Mouse (Mus musculus) heart, postnatal 0 days (tissue): Measurements from ENCODE around the gene Camkmt. TPM values are rescaled to one million over a fixed set of nuclear protein-coding genes. Genes with fewer than 3 reads are reported as not detected.

Experiments used
- ATAC-seq: fragments of 200-750 bp; cut with Nextera tagmentation; 2 replicates; pipeline ENCODE4 v1.8.0; 2017; ENCODE audit warnings: low read depth, moderate number of reproducible peaks, moderate library complexity; ENCODE audit not compliant: insufficient read depth
- DNase-seq: peaks from one replicate; pipeline ENCODE4 v3.0.0-alpha.2; 2016; ENCODE audit warnings: low spot score
- H3K27ac ChIP-seq: fragments of 300-500 bp; sonication (generic); 2 replicates; pipeline ENCODE4 v1.5.1; 2014; ENCODE audit warnings: low read depth, mild to moderate bottlenecking
- H3K27me3 ChIP-seq: fragments of 300-500 bp; sonication (generic); 2 replicates; pipeline ENCODE4 v1.6.1; 2014; ENCODE audit warnings: low read length, mixed read lengths; ENCODE audit not compliant: control insufficient read depth, insufficient read depth
- H3K36me3 ChIP-seq: fragments of 300-500 bp; sonication (generic); replicated peaks from 2 replicates; pipeline ENCODE4 v1.6.1; 2014; ENCODE audit warnings: low read length, mixed read lengths; ENCODE audit not compliant: control insufficient read depth, insufficient read depth
- H3K4me1 ChIP-seq: fragments of 300-500 bp; sonication (generic); 2 replicates; pipeline ENCODE4 v1.6.1; 2014; ENCODE audit warnings: antibody characterized with exemption; ENCODE audit not compliant: control insufficient read depth, insufficient read depth
- H3K4me2 ChIP-seq: fragments of 300-500 bp; sonication (generic); 2 replicates; pipeline ENCODE4 v1.6.1; 2014; ENCODE audit warnings: low read depth, mild to moderate bottlenecking, low read length, moderate library complexity
- H3K4me3 ChIP-seq: fragments of 300-500 bp; sonication (generic); 2 replicates; pipeline ENCODE4 v1.5.1; 2014; ENCODE audit warnings: low read depth, low read length
- H3K9ac ChIP-seq: fragments of 300-500 bp; sonication (generic); replicated peaks from 2 replicates; pipeline ENCODE4 v1.6.1; 2014; ENCODE audit warnings: low read depth, low read length, mixed read lengths
- H3K9me3 ChIP-seq: fragments of 300-500 bp; sonication (generic); replicated peaks from 2 replicates; pipeline ENCODE4 v1.6.1; 2016; ENCODE audit warnings: low read length; ENCODE audit not compliant: control insufficient read depth
- CTCF ChIP-seq: IDR thresholded peaks from 2 replicates; pipeline ENCODE4 v1.5.1; 2016; ENCODE audit warnings: antibody characterized with exemption, control low read depth, low read depth
- EP300 ChIP-seq: IDR thresholded peaks from 2 replicates; pipeline ENCODE4 v1.6.1; 2016; ENCODE audit warnings: antibody characterized with exemption, low read depth
- WGBS: fragments of 180-500 bp; shearing (Covaris S2); extraction: QIAGEN DNeasy Blood & Tissue Kit; methylation state at CpG from one replicate; pipeline ENCODE4 v1.1.7; 2014; 5-methylcytosine and 5-hydroxymethylcytosine counted together
- polyA plus RNA-seq: library from polyadenylated mRNA; unstranded; fragments of >200 nt; fragmentation: Nextera tagmentation; extraction: Ambion mirVana; gene quantifications from 2 replicates; pipeline ENCODE4 v1.2.1, GENCODE M21; 2015
- total RNA-seq: library from RNA; depleted of rRNA; stranded (reverse); fragments of >200 nt; gene quantifications from 2 replicates; pipeline ENCODE4 v1.2.3, GENCODE M21; 2014; ENCODE audit warnings: low replicate concordance

Camkmt gene
- total and polyA plus RNA-seq, 2 experiments from 2014 or later = 1.7 to 3.4 TPM

DNA sequence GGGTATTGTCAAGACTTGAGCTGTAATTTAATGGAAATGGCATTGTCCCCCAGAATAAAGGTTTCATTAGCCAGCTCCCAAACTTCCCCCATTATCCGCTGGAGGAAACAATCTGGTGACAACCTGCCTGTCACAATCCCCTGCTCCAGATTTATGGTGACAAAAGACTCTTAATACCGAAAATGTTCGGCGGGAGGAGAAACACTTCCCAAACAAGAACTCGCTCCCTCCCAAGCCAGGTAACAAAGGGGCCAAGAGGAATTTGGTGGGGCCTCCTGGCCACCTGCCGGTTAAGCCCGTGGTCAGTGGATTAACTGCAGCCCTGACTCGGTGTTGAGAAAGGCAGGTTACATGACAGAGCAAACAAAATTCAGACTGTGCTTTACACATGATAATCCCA is 383.5 kb downstream of the Camkmt start:
- Histone ChIP-seq H3K4me3 (no peak overlapping the region), H3K9ac (no peak overlapping the region), H3K36me3 (no peaks in the 10 kb centered on the region), H3K4me1 (no peaks in the 10 kb centered on the region), H3K4me2 (no peak overlapping the region), H3K9me3 (no peaks in the 10 kb centered on the region), H3K27me3 (peaks cover 79% of the 10 kb centered on the region), H3K27ac (no peak overlapping the region)
- DNase-seq = no peak
- no peak for TF ChIP-seq EP300
- TF ChIP-seq CTCF = no peak
- ATAC-seq = no peak
- 8% methylated on average over 8 of the region's 8 CpGs for WGBS

DNA sequence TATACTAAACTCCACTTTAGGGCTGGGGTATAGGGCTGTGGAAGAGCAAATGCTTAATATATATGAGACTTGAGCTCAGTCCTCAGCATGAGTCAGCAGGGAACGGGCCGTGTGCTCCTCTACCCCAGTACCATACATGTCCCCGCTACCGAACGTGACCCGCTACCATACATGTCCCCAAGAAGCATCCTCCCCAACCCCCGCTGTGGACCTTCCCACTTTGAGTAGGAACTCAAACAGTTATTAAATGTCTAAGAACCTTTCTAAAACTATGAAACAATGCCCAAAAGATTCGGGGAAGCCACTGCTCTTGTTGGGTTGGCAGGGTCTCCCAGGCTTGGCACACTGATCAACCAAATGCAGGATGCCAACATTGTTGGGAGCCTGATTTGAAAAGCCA is 390.9 kb downstream of the Camkmt start:
- H3K27ac ChIP-seq = no peak overlapping the region
- WGBS = 84% methylated on average over 8 of the region's 8 CpGs
- no peaks in the 10 kb centered on the region for H3K36me3 ChIP-seq
- H3K9ac ChIP-seq = no peak overlapping the region
- DNase-seq = no peak
- H3K4me2 ChIP-seq = no peak overlapping the region
- no peak for ATAC-seq
- H3K9me3 ChIP-seq = no peaks in the 10 kb centered on the region
- TF ChIP-seq EP300 = no peak
- no peak for TF ChIP-seq CTCF
- no peak overlapping the region for H3K4me3 ChIP-seq
- peaks cover 87% of the 10 kb centered on the region for H3K27me3 ChIP-seq
- no peaks in the 10 kb centered on the region for H3K4me1 ChIP-seq

- Histone ChIP-seq H3K4me2 (no peak overlapping the region), H3K9ac (no peak overlapping the region), H3K4me3 (no peak overlapping the region), H3K4me1 (no peaks in the 10 kb centered on the region; the same call in 1 of the 2 replicates), H3K27ac (no peak overlapping the region), H3K9me3 (no peaks in the 10 kb centered on the region), H3K27me3 (peaks cover 93% of the 10 kb centered on the region), H3K36me3 (no peaks in the 10 kb centered on the region)
- ATAC-seq (no peak), DNase-seq (no peak)
- no peak for TF ChIP-seq CTCF
- TF ChIP-seq EP300 = no peak
- 84% methylated on average over 5 of the region's 5 CpGs for WGBS
Measured at GRCm38 (mm10) chr17:85483086-85483485, 392.7 kb downstream of the Camkmt start.

DNA sequence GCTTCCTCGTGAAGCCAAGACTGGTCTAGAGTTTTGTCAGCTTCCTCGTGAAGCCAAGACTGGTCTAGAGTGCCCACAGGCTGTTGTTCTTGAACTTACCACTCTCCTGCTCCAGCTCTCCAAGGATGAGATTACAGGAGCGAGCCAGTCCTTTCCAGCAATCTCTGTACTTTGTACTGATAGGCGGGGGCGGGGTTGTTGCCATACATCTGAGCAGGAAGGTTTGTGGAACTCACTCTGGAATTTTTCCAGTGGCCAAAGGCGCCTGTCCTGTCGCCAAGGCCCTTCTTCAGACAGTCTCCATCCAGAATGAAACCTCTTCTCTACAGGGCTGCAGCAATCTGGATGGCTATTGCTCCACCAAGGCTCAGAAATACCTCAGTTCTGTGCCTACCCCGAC is 393.7 kb downstream of the Camkmt start:
- WGBS = 31% methylated on average over 8 of the region's 8 CpGs
- H3K4me2 ChIP-seq = no peak overlapping the region
- TF ChIP-seq CTCF = no peak
- TF ChIP-seq EP300 = no peak
- no peak for ATAC-seq
- no peak overlapping the region for H3K27ac ChIP-seq
- H3K4me3 ChIP-seq = no peak overlapping the region
- H3K4me1 ChIP-seq = no peaks in the 10 kb centered on the region; the same call in 1 of the 2 replicates
- no peak for DNase-seq
- H3K27me3 ChIP-seq = peaks cover 96% of the 10 kb centered on the region
- no peaks in the 10 kb centered on the region for H3K36me3 ChIP-seq
- H3K9ac ChIP-seq = no peak overlapping the region
- no peaks in the 10 kb centered on the region for H3K9me3 ChIP-seq

DNA sequence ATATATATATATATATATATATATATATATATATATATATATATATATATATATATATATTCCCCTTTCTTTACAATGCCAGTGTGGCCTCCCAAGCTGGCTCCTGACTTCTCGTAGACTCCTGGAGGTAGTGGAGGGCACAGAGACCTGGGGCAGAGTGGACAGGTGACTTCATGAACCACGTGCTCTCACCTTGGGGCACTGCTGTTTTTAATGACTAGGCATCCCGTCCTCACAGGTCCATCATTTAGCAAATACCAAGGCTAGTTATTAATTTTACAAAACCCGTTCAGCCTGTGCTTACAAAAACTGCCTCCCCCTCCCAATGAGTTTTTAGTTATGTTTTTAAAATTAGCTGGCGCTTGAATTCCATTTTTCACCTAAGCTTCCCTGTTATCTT is 394.2 kb downstream of the Camkmt start:
- no peak for DNase-seq
- Histone ChIP-seq H3K36me3 (no peaks in the 10 kb centered on the region), H3K9me3 (no peaks in the 10 kb centered on the region), H3K27me3 (peaks cover 97% of the 10 kb centered on the region), H3K4me3 (no peak overlapping the region), H3K4me2 (no peak overlapping the region), H3K27ac (no peak overlapping the region), H3K9ac (no peak overlapping the region), H3K4me1 (no peaks in the 10 kb centered on the region; the same call in 1 of the 2 replicates)
- ATAC-seq = no peak
- TF ChIP-seq CTCF (no peak), EP300 (no peak)
- WGBS = 33% methylated on average over 5 of the region's 5 CpGs
